Mouse (Mus musculus): ENCODE results near the gene Celf1. TPM values are rescaled to one million over a fixed set of nuclear protein-coding genes. Genes with fewer than 3 reads are reported as not detected.

Gene Celf1
- polyA plus RNA-seq, 1 experiment from 2014 or later = 73.1 TPM

GRCm38 (mm10) chr2:90911668-90912067 lies 28.5 kb upstream of the Celf1 start:
- Histone ChIP-seq H3K9me3 (ENCODE audit: control insufficient read depth, low read length) (no peaks in the 10 kb centered on the region), H3K36me3 (ENCODE audit: control insufficient read depth, insufficient read depth, low read length) (peaks cover 21% of the 10 kb centered on the region), H3K9ac (ENCODE audit: low read depth, low read length) (no peak overlapping the region), H3K27me3 (replicated peaks; ENCODE audit: control insufficient read depth, insufficient read depth, low read length) (no peaks in the 10 kb centered on the region), H3K4me2 (ENCODE audit: low read depth, low read length) (no peak overlapping the region), H3K4me1 (ENCODE audit: control insufficient read depth, insufficient read depth, low read length) (peaks cover 19% of the 10 kb centered on the region), H3K4me3 (ENCODE audit: low read length) (no peak overlapping the region), H3K27ac (ENCODE audit: low read length) (no peak overlapping the region)
- ATAC-seq = no peak
- WGBS = 81% methylated on average over 1 of the region's 1 CpGs

DNA sequence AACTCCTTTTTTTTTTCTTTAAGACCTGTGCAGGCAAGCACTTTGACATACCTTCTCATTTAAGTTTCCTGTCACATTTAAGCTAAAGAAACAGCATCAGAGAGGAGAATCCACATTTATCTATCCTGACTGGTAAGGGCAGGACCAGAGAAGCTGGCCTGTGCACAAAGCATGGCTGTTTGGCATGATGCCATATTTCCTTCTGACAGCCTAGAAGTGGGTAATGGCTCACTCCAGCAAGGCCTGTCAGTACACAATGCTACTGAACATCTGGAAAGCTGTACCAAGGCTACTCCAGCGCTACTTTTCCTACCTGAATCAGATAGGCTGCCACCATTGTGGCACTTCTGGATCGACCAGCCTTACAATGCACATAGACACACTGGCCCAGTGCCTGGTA lies 26.5 kb upstream of the Celf1 start:
- H3K4me3 ChIP-seq (ENCODE audit: low read length) = no peak overlapping the region
- no peak for ATAC-seq
- 72% methylated on average over 2 of the region's 2 CpGs for WGBS

DNA sequence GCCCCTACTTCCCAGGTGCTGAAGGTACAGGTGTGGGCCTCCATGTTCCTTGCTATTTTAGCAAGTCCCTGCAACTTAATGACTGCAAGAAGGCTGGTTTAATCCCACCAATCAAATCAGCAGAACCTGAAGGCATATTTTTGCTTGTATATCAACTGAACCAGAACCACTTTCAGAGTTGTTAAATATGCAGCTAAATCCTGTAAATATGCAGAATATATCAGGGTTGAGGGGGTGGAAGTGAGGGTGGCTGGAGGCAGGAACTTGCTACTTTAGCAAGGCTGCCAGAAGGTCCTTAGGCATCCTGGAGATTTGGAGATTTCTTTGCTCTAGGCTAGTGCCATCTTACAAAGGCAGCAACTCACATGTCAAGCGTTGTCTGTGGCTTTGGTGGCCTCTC lies 24.7 kb upstream of the Celf1 start:
- no peak overlapping the region for H3K4me3 ChIP-seq (ENCODE audit: low read length)

More for the DNA sequence above, 26.5 kb upstream of the Celf1 start:
- Histone ChIP-seq H3K27me3 (replicated peaks; ENCODE audit: control insufficient read depth, insufficient read depth, low read length) (no peaks in the 10 kb centered on the region), H3K9me3 (ENCODE audit: control insufficient read depth, low read length) (no peaks in the 10 kb centered on the region), H3K4me2 (ENCODE audit: low read depth, low read length) (no peak overlapping the region), H3K4me1 (ENCODE audit: control insufficient read depth, insufficient read depth, low read length) (peaks cover 19% of the 10 kb centered on the region), H3K9ac (ENCODE audit: low read depth, low read length) (no peak overlapping the region), H3K36me3 (ENCODE audit: control insufficient read depth, insufficient read depth, low read length) (peaks cover 17% of the 10 kb centered on the region), H3K27ac (ENCODE audit: low read length) (no peak overlapping the region)

DNA sequence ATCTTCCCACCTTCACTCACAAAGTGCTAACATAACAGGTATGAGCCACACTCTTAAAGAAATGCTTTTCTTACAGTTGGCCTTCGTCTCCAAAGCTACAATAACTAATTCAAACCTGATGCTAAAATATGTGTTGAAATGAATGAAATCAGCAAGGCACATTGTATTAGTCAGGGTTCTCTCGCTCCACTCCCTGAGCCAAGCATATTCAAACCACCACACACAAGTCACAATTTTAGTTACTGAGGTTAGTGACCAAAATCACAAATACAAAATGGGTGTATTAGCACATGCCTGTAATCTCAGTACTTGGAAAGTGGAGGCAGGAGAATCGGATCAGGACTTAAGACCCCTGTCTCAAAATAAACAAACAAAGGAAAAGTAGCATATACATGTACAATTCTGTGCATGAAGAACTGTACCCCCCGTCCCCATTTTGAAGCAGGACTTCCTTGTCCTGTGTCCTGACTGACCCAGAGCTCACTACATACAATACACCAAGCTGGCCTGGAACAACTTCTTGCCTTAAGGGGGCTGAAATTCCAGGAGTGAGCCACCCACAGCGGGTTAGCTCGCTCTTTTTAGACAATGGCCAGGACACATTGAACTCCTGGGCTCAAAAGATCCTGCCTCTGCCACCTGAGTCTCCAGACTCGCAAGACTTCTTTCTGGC lies 23.5 kb upstream of the Celf1 start:
- Histone ChIP-seq H3K9ac (ENCODE audit: low read depth, low read length) (peak overlapping the region; percentile 84), H3K36me3 (ENCODE audit: control insufficient read depth, insufficient read depth, low read length) (peaks cover 1% of the 10 kb centered on the region; the same call in 1 of the 2 replicates), H3K4me3 (ENCODE audit: low read length) (peak overlapping the region; percentile 62), H3K27ac (ENCODE audit: low read length) (peak overlapping the region; percentile 97), H3K27me3 (replicated peaks; ENCODE audit: control insufficient read depth, insufficient read depth, low read length) (no peaks in the 10 kb centered on the region), H3K9me3 (ENCODE audit: control insufficient read depth, low read length) (no peaks in the 10 kb centered on the region), H3K4me1 (ENCODE audit: control insufficient read depth, insufficient read depth, low read length) (peaks cover 19% of the 10 kb centered on the region), H3K4me2 (ENCODE audit: low read depth, low read length) (peak overlapping the region; percentile 67)
- ATAC-seq = peak; percentile 9; the same call in 1 of the 2 replicates
- WGBS = 20% methylated on average over 7 of the region's 7 CpGs

More for the DNA sequence above, 24.7 kb upstream of the Celf1 start:
- peak overlapping the region; percentile 39; the same call in 1 of the 2 replicates for H3K9ac ChIP-seq (ENCODE audit: low read depth, low read length)
- H3K27me3 ChIP-seq (replicated peaks; ENCODE audit: control insufficient read depth, insufficient read depth, low read length) = no peaks in the 10 kb centered on the region
- peaks cover 19% of the 10 kb centered on the region for H3K4me1 ChIP-seq (ENCODE audit: control insufficient read depth, insufficient read depth, low read length)
- no peak for ATAC-seq
- peak overlapping the region; percentile 17; the same call in 1 of the 2 replicates for H3K4me2 ChIP-seq (ENCODE audit: low read depth, low read length)
- no peak overlapping the region for H3K27ac ChIP-seq (ENCODE audit: low read length)
- H3K36me3 ChIP-seq (ENCODE audit: control insufficient read depth, insufficient read depth, low read length) = peaks cover 4% of the 10 kb centered on the region; the same call in 1 of the 2 replicates
- no peaks in the 10 kb centered on the region for H3K9me3 ChIP-seq (ENCODE audit: control insufficient read depth, low read length)
- WGBS = 70% methylated on average over 1 of the region's 1 CpGs

- peak; percentile 85 for ATAC-seq
- WGBS = under 1% methylated on average over 73 of the region's 73 CpGs
Observed at GRCm38 (mm10) chr2:90917233-90917998, 22.8 kb upstream of the Celf1 start.

DNA sequence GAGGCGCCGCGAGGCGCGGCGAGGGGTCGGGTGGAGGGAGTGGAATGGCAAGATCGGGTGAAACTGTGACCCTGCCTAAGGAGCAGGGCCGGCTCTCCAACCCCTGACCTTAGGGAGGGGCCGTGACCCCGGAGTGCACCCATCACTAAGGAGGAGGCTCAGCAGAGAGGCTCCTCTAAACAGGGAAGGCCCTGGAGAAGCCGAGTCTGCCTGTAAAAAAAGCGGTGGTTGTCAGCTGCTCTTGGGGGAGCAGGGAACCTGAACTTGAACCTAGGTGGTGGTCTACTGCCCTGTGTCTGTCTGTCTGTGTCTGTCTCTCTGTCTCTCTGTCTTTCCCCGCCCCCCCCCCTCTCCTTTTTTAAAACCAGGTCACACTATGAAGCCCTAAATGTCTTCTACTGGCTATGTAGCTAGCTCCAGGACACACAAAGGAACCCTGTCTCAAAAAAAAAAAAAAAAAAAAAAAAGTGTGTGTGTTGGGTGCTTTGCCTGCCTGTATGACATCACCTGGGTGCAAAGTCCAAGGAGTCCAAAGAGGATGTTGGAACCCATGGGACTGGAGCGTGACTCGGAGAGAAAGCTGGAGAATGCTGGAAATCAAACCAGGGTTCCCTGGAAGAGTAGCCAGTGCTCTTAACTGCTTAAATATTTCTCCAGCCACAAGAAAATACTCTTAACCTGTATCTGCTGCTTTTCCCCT lies 22.0 kb upstream of the Celf1 start:
- 6% methylated on average over 16 of the region's 16 CpGs for WGBS
- Histone ChIP-seq H3K4me3 (ENCODE audit: low read length) (peak overlapping the region; percentile 62), H3K27me3 (replicated peaks; ENCODE audit: control insufficient read depth, insufficient read depth, low read length) (no peaks in the 10 kb centered on the region), H3K4me2 (ENCODE audit: low read depth, low read length) (peak overlapping the region; percentile 67), H3K9ac (ENCODE audit: low read depth, low read length) (peak overlapping the region; percentile 84), H3K27ac (ENCODE audit: low read length) (peak overlapping the region; percentile 97), H3K9me3 (ENCODE audit: control insufficient read depth, low read length) (no peaks in the 10 kb centered on the region), H3K4me1 (ENCODE audit: control insufficient read depth, insufficient read depth, low read length) (peaks cover 19% of the 10 kb centered on the region), H3K36me3 (ENCODE audit: control insufficient read depth, insufficient read depth, low read length) (no peaks in the 10 kb centered on the region)
- ATAC-seq = peak; percentile 79

More at GRCm38 (mm10) chr2:90917233-90917998, 22.8 kb upstream of the Celf1 start:
- Histone ChIP-seq H3K9ac (ENCODE audit: low read depth, low read length) (peak overlapping the region; percentile 84), H3K4me3 (ENCODE audit: low read length) (peak overlapping the region; percentile 62), H3K27me3 (replicated peaks; ENCODE audit: control insufficient read depth, insufficient read depth, low read length) (no peaks in the 10 kb centered on the region), H3K4me2 (ENCODE audit: low read depth, low read length) (peak overlapping the region; percentile 67), H3K4me1 (ENCODE audit: control insufficient read depth, insufficient read depth, low read length) (peaks cover 19% of the 10 kb centered on the region), H3K36me3 (ENCODE audit: control insufficient read depth, insufficient read depth, low read length) (no peaks in the 10 kb centered on the region), H3K27ac (ENCODE audit: low read length) (peak overlapping the region; percentile 97), H3K9me3 (ENCODE audit: control insufficient read depth, low read length) (no peaks in the 10 kb centered on the region)

- H3K27me3 ChIP-seq (replicated peaks; ENCODE audit: control insufficient read depth, insufficient read depth, low read length) = no peaks in the 10 kb centered on the region
- H3K9ac ChIP-seq (ENCODE audit: low read depth, low read length) = no peak overlapping the region
- no peak for ATAC-seq
- H3K4me1 ChIP-seq (ENCODE audit: control insufficient read depth, insufficient read depth, low read length) = peaks cover 4% of the 10 kb centered on the region
- H3K27ac ChIP-seq (ENCODE audit: low read length) = no peak overlapping the region
- no peaks in the 10 kb centered on the region for H3K9me3 ChIP-seq (ENCODE audit: control insufficient read depth, low read length)
- 78% methylated on average over 1 of the region's 1 CpGs for WGBS
- H3K4me2 ChIP-seq (ENCODE audit: low read depth, low read length) = no peak overlapping the region
- H3K4me3 ChIP-seq (ENCODE audit: low read length) = no peak overlapping the region
- no peaks in the 10 kb centered on the region for H3K36me3 ChIP-seq (ENCODE audit: control insufficient read depth, insufficient read depth, low read length)
Observed at GRCm38 (mm10) chr2:90921178-90921577, 19.0 kb upstream of the Celf1 start.

GRCm38 (mm10) chr2:90922636-90923035 lies 17.5 kb upstream of the Celf1 start:
- H3K9me3 ChIP-seq (ENCODE audit: control insufficient read depth, low read length) = no peaks in the 10 kb centered on the region
- no peak for ATAC-seq
- WGBS = 93% methylated on average over 2 of the region's 2 CpGs
- H3K9ac ChIP-seq (ENCODE audit: low read depth, low read length) = no peak overlapping the region
- H3K27ac ChIP-seq (ENCODE audit: low read length) = no peak overlapping the region
- no peak overlapping the region for H3K4me2 ChIP-seq (ENCODE audit: low read depth, low read length)
- H3K27me3 ChIP-seq (replicated peaks; ENCODE audit: control insufficient read depth, insufficient read depth, low read length) = no peaks in the 10 kb centered on the region
- no peaks in the 10 kb centered on the region for H3K36me3 ChIP-seq (ENCODE audit: control insufficient read depth, insufficient read depth, low read length)
- H3K4me3 ChIP-seq (ENCODE audit: low read length) = no peak overlapping the region
- no peaks in the 10 kb centered on the region for H3K4me1 ChIP-seq (ENCODE audit: control insufficient read depth, insufficient read depth, low read length)

- no peak overlapping the region for H3K4me2 ChIP-seq (ENCODE audit: low read depth, low read length)
- H3K9me3 ChIP-seq (ENCODE audit: control insufficient read depth, low read length) = no peaks in the 10 kb centered on the region
- H3K4me1 ChIP-seq (ENCODE audit: control insufficient read depth, insufficient read depth, low read length) = no peaks in the 10 kb centered on the region
- H3K27me3 ChIP-seq (replicated peaks; ENCODE audit: control insufficient read depth, insufficient read depth, low read length) = no peaks in the 10 kb centered on the region
- H3K36me3 ChIP-seq (ENCODE audit: control insufficient read depth, insufficient read depth, low read length) = no peaks in the 10 kb centered on the region
- no peak overlapping the region for H3K9ac ChIP-seq (ENCODE audit: low read depth, low read length)
- no peak for ATAC-seq
- no peak overlapping the region for H3K4me3 ChIP-seq (ENCODE audit: low read length)
- WGBS = 82% methylated on average over 13 of the region's 13 CpGs
- no peak overlapping the region for H3K27ac ChIP-seq (ENCODE audit: low read length)
Observed at GRCm38 (mm10) chr2:90928566-90928965, 11.6 kb upstream of the Celf1 start.

Data from intestine, embryonic 16.5 days (tissue).